Mouse (Mus musculus) midbrain, embryonic 12.5 days (tissue): ENCODE measurements at regions not wholly inside any gene's neighbourhood (a gene's known extent, or its start where the extent isn't known, plus 50 kb on each side); places are given as distances from the start of the nearest gene placed in this dataset.

Source experiments
- ATAC-seq: fragments of 200-750 bp; cut with Nextera tagmentation; 2 replicates; pipeline ENCODE4 v1.8.0; 2017; ENCODE audit warnings: low read depth, moderate TSS enrichment, moderate library complexity; ENCODE audit not compliant: low FRiP score
- H3K27ac ChIP-seq: fragments of 300-500 bp; sonication (generic); replicated peaks from 2 replicates; pipeline ENCODE4 v1.5.1; 2016; ENCODE audit warnings: mild to moderate bottlenecking
- H3K27me3 ChIP-seq: fragments of 300-500 bp; sonication (generic); 2 replicates; pipeline ENCODE4 v1.6.1; 2016; ENCODE audit warnings: mild to moderate bottlenecking
- H3K36me3 ChIP-seq: fragments of 300-500 bp; sonication (generic); 2 replicates; pipeline ENCODE4 v1.6.1; 2016
- H3K4me1 ChIP-seq: fragments of 300-500 bp; sonication (generic); 2 replicates; pipeline ENCODE4 v1.6.1; 2016
- H3K4me2 ChIP-seq: fragments of 300-500 bp; sonication (generic); replicated peaks from 2 replicates; pipeline ENCODE4 v1.6.1; 2016; ENCODE audit warnings: mild to moderate bottlenecking, moderate library complexity
- H3K4me3 ChIP-seq: fragments of 300-500 bp; sonication (generic); 2 replicates; pipeline ENCODE4 v1.5.1; 2016; ENCODE audit warnings: mild to moderate bottlenecking
- H3K9ac ChIP-seq: fragments of 300-500 bp; sonication (generic); replicated peaks from 2 replicates; pipeline ENCODE4 v1.6.1; 2016; ENCODE audit warnings: mild to moderate bottlenecking, moderate library complexity
- H3K9me3 ChIP-seq: fragments of 300-500 bp; sonication (generic); 2 replicates; pipeline ENCODE4 v1.6.1; 2016; ENCODE audit warnings: mild to moderate bottlenecking
- WGBS: fragments of 180-500 bp; shearing (Covaris S2); methylation state at CpG from one replicate; pipeline ENCODE4 v1.1.7; 2016; 5-methylcytosine and 5-hydroxymethylcytosine counted together

- Histone ChIP-seq H3K4me1 (peaks cover 7% of the 10 kb centered on the region; the same call in 1 of the 2 replicates), H3K9ac (no peak overlapping the region), H3K9me3 (no peaks in the 10 kb centered on the region), H3K36me3 (no peaks in the 10 kb centered on the region), H3K27ac (no peak overlapping the region), H3K4me2 (no peak overlapping the region), H3K27me3 (no peaks in the 10 kb centered on the region), H3K4me3 (no peak overlapping the region)
- ATAC-seq = no peak
- 84% methylated on average over 4 of the region's 4 CpGs for WGBS
These were observed 64.8 kb downstream of the Dll1 start for GRCm38 (mm10) chr17:15311822-15312221.

GRCm38 (mm10) chr17:15310465-15310864, 66.2 kb downstream of the Dll1 start:
- Histone ChIP-seq H3K4me2 (no peak overlapping the region), H3K4me1 (peaks cover 7% of the 10 kb centered on the region; the same call in 1 of the 2 replicates), H3K9ac (no peak overlapping the region), H3K27me3 (no peaks in the 10 kb centered on the region), H3K4me3 (no peak overlapping the region), H3K36me3 (no peaks in the 10 kb centered on the region), H3K27ac (no peak overlapping the region), H3K9me3 (no peaks in the 10 kb centered on the region)
- peak; percentile 70; the same call in 1 of the 2 replicates for ATAC-seq
- WGBS = 46% methylated on average over 2 of the region's 2 CpGs

- H3K4me3 ChIP-seq = no peak overlapping the region
- H3K36me3 ChIP-seq = no peaks in the 10 kb centered on the region
These were observed 74.6 kb downstream of the Dll1 start for GRCm38 (mm10) chr17:15302110-15302509.

GRCm38 (mm10) chr17:15299743-15300371, 76.8 kb downstream of the Dll1 start:
- Histone ChIP-seq H3K27ac (no peak overlapping the region), H3K9me3 (no peaks in the 10 kb centered on the region), H3K27me3 (no peaks in the 10 kb centered on the region), H3K4me3 (no peak overlapping the region), H3K9ac (no peak overlapping the region), H3K36me3 (no peaks in the 10 kb centered on the region), H3K4me1 (no peaks in the 10 kb centered on the region), H3K4me2 (no peak overlapping the region)
- no peak for ATAC-seq
- WGBS = 83% methylated on average over 13 of the region's 13 CpGs

More at GRCm38 (mm10) chr17:15302110-15302509, 74.6 kb downstream of the Dll1 start:
- H3K27ac ChIP-seq = no peak overlapping the region
- no peaks in the 10 kb centered on the region for H3K9me3 ChIP-seq
- no peak overlapping the region for H3K9ac ChIP-seq
- WGBS = 54% methylated on average over 1 of the region's 1 CpGs
- H3K27me3 ChIP-seq = no peaks in the 10 kb centered on the region
- ATAC-seq = no peak
- no peak overlapping the region for H3K4me2 ChIP-seq
- H3K4me1 ChIP-seq = no peaks in the 10 kb centered on the region

- Histone ChIP-seq H3K9me3 (no peaks in the 10 kb centered on the region), H3K27me3 (no peaks in the 10 kb centered on the region), H3K4me1 (peaks cover 6% of the 10 kb centered on the region; the same call in 1 of the 2 replicates), H3K4me2 (no peak overlapping the region), H3K36me3 (no peaks in the 10 kb centered on the region), H3K27ac (no peak overlapping the region), H3K9ac (no peak overlapping the region), H3K4me3 (no peak overlapping the region)
- WGBS = 57% methylated on average over 5 of the region's 5 CpGs
- ATAC-seq = peak; percentile 60
These were observed 82.5 kb downstream of the Dll1 start for GRCm38 (mm10) chr17:15294165-15294585.

- 90% methylated on average over 11 of the region's 11 CpGs for WGBS
- no peak overlapping the region for H3K4me2 ChIP-seq
- H3K4me1 ChIP-seq = peaks cover 6% of the 10 kb centered on the region; the same call in 1 of the 2 replicates
- no peak overlapping the region for H3K9ac ChIP-seq
- H3K4me3 ChIP-seq = no peak overlapping the region
- no peaks in the 10 kb centered on the region for H3K9me3 ChIP-seq
- no peak for ATAC-seq
- no peaks in the 10 kb centered on the region for H3K27me3 ChIP-seq
- H3K27ac ChIP-seq = no peak overlapping the region
- H3K36me3 ChIP-seq = no peaks in the 10 kb centered on the region
These were observed 84.1 kb downstream of the Dll1 start for GRCm38 (mm10) chr17:15292490-15293070.

- H3K9ac ChIP-seq = no peak overlapping the region
- H3K4me1 ChIP-seq = peaks cover 6% of the 10 kb centered on the region; the same call in 1 of the 2 replicates
- H3K27ac ChIP-seq = no peak overlapping the region
- H3K9me3 ChIP-seq = no peaks in the 10 kb centered on the region
- H3K4me2 ChIP-seq = no peak overlapping the region
- no peak overlapping the region for H3K4me3 ChIP-seq
- no peaks in the 10 kb centered on the region for H3K36me3 ChIP-seq
- WGBS = 53% methylated on average over 4 of the region's 4 CpGs
- ATAC-seq = no peak
- H3K27me3 ChIP-seq = no peaks in the 10 kb centered on the region
These were observed 85.0 kb downstream of the Dll1 start for GRCm38 (mm10) chr17:15291626-15292025.

- Histone ChIP-seq H3K36me3 (no peaks in the 10 kb centered on the region), H3K4me3 (no peak overlapping the region), H3K9ac (no peak overlapping the region), H3K4me2 (no peak overlapping the region), H3K27me3 (no peaks in the 10 kb centered on the region), H3K27ac (no peak overlapping the region), H3K4me1 (peaks cover 10% of the 10 kb centered on the region), H3K9me3 (no peaks in the 10 kb centered on the region)
- 89% methylated on average over 1 of the region's 1 CpGs for WGBS
- no peak for ATAC-seq
These were observed 86.3 kb downstream of the Dll1 start for GRCm38 (mm10) chr17:15290326-15290725.

GRCm38 (mm10) chr17:15289062-15289461, 87.6 kb downstream of the Dll1 start:
- Histone ChIP-seq H3K9me3 (no peaks in the 10 kb centered on the region), H3K27me3 (no peaks in the 10 kb centered on the region), H3K4me2 (no peak overlapping the region), H3K4me1 (peaks cover 13% of the 10 kb centered on the region), H3K27ac (no peak overlapping the region), H3K36me3 (no peaks in the 10 kb centered on the region), H3K4me3 (no peak overlapping the region), H3K9ac (no peak overlapping the region)
- 94% methylated on average over 5 of the region's 5 CpGs for WGBS
- ATAC-seq = no peak

- Histone ChIP-seq H3K9ac (no peak overlapping the region), H3K4me2 (no peak overlapping the region), H3K9me3 (no peaks in the 10 kb centered on the region), H3K4me3 (no peak overlapping the region), H3K27me3 (no peaks in the 10 kb centered on the region), H3K27ac (no peak overlapping the region), H3K36me3 (no peaks in the 10 kb centered on the region), H3K4me1 (peaks cover 10% of the 10 kb centered on the region)
- ATAC-seq = no peak
- 90% methylated on average over 8 of the region's 8 CpGs for WGBS
These were observed 88.0 kb downstream of the Dll1 start for GRCm38 (mm10) chr17:15288640-15289039.

GRCm38 (mm10) chr17:15286596-15286995, 90.1 kb downstream of the Dll1 start:
- no peaks in the 10 kb centered on the region for H3K36me3 ChIP-seq
- WGBS = 87% methylated on average over 2 of the region's 2 CpGs
- H3K27ac ChIP-seq = no peak overlapping the region
- no peaks in the 10 kb centered on the region for H3K9me3 ChIP-seq
- peaks cover 10% of the 10 kb centered on the region for H3K4me1 ChIP-seq
- ATAC-seq = no peak
- no peak overlapping the region for H3K9ac ChIP-seq
- no peaks in the 10 kb centered on the region for H3K27me3 ChIP-seq
- no peak overlapping the region for H3K4me3 ChIP-seq
- H3K4me2 ChIP-seq = no peak overlapping the region

GRCm38 (mm10) chr17:15285399-15286043, 91.2 kb downstream of the Dll1 start:
- H3K4me1 ChIP-seq = peaks cover 10% of the 10 kb centered on the region
- no peak overlapping the region for H3K9ac ChIP-seq
- no peaks in the 10 kb centered on the region for H3K9me3 ChIP-seq
- 64% methylated on average over 7 of the region's 7 CpGs for WGBS
- ATAC-seq = peak; percentile 79
- no peak overlapping the region for H3K4me3 ChIP-seq
- no peaks in the 10 kb centered on the region for H3K27me3 ChIP-seq
- H3K27ac ChIP-seq = no peak overlapping the region
- no peak overlapping the region for H3K4me2 ChIP-seq
- H3K36me3 ChIP-seq = no peaks in the 10 kb centered on the region
